Mouse (Mus musculus): ENCODE measurements around the gene Scn5a.

DNA sequence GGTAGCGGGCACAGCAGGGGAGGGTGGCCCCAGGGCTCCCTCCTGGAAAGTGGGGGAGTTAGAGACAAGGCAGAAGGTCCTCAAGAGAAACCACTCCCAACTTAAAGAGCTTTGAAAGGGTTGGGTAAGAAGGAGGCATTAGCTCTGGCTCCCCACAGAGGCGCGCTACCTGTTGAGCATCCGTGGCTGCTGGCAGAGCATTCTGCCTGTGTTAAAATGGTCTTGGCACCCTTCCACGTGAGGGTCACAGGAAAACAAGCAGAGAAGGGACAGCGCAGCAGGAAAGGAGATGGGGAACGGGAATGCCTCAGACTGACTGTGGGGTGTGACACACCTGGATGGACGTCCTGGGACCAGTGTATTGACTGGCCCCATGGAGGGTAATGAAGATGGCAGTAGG is 60.6 kb downstream of the Scn5a start:
- TF ChIP-seq CTCF (IDR thresholded peaks at IDR 0.05; ENCODE audit: insufficient read depth, low read length) (no peak), POLR2A (IDR thresholded peaks at IDR 0.05; ENCODE audit: borderline replicate concordance, extremely low read depth, low read depth, low read length) (no peak)
